Mouse (Mus musculus) thymus, adult 2 months (tissue): ENCODE results near the gene Sec31a.

Source experiments
- CTCF ChIP-seq: fragments of 200-500 bp; IDR thresholded peaks from 2 replicates; pipeline ENCODE4 v1.5.1; 2012; ENCODE audit warnings: mild to moderate bottlenecking, control low read depth, low read length, moderate library complexity, borderline replicate concordance; ENCODE audit not compliant: control insufficient read depth, poor library complexity, insufficient read depth; ENCODE audit errors: extremely low read depth
- POLR2A ChIP-seq: fragments of 200-500 bp; IDR thresholded peaks from 2 replicates; pipeline ENCODE4 v1.6.1; 2012; ENCODE audit warnings: mild to moderate bottlenecking, low read length, control low read depth, moderate library complexity; ENCODE audit not compliant: control insufficient read depth, poor library complexity, insufficient read depth; ENCODE audit errors: extremely low read depth

- TF ChIP-seq POLR2A (no peak), CTCF (no peak)
These were observed 19.3 kb downstream of the Sec31a start for GRCm38 (mm10) chr5:100396753-100397152.
